Mouse (Mus musculus) ES-E14 (cell line): ENCODE measurements around the gene Agtrap. TPM values are rescaled to one million over a fixed set of nuclear protein-coding genes. Genes with fewer than 3 reads are reported as not detected.
"Not testable (repeated sequence)": the region's sequence is repeated elsewhere in the genome, so short reads cannot be mapped to it uniquely, and the experiment has no call there.

Source experiments
- DNase-seq: peaks from one replicate; pipeline ENCODE4 v3.0.0-alpha.2; 2013; ENCODE audit warnings: low read depth, low spot score
- H3K27ac ChIP-seq: 2 replicates; pipeline ENCODE4 v1.5.1; 2012; ENCODE audit warnings: low read depth, mild to moderate bottlenecking, low read length, moderate library complexity, mixed read lengths; ENCODE audit not compliant: poor library complexity, insufficient read depth, severe bottlenecking
- H3K36me3 ChIP-seq: 2 replicates; pipeline ENCODE4 v1.6.1; 2012; ENCODE audit warnings: mild to moderate bottlenecking, low read length, moderate library complexity, mixed read lengths; ENCODE audit not compliant: control insufficient read depth, poor library complexity, insufficient read depth, severe bottlenecking
- H3K4me1 ChIP-seq, 2 experiments: fragments of 150-350 bp in 1 of 2; sonication (generic) in 1 of 2; 2 replicates each; pipeline ENCODE4 v1.6.1; 2012; ENCODE audit warnings: low read length in 2 of 2, mild to moderate bottlenecking in 1 of 2, mixed read lengths in 1 of 2; ENCODE audit not compliant: control insufficient read depth in 2 of 2, insufficient read depth in 2 of 2, poor library complexity in 1 of 2
- H3K4me3 ChIP-seq, 2 experiments: fragments of 150-350 bp in 1 of 2; sonication (generic) in 1 of 2; 2 replicates each; pipeline ENCODE4 v1.5.1; 2012; ENCODE audit warnings: low read length in 2 of 2, low read depth in 1 of 2, mild to moderate bottlenecking in 1 of 2, mixed read lengths in 1 of 2; ENCODE audit not compliant: insufficient read depth in 1 of 2, poor library complexity in 1 of 2, severe bottlenecking in 1 of 2
- H3K9ac ChIP-seq: 2 replicates; pipeline ENCODE4 v1.6.1; 2012; ENCODE audit warnings: low read depth, mild to moderate bottlenecking, low read length, mixed read lengths; ENCODE audit not compliant: poor library complexity, insufficient read depth, severe bottlenecking
- H3K9me3 ChIP-seq: fragments of 150-350 bp; sonication (generic); 2 replicates; pipeline ENCODE4 v1.6.1; 2012; ENCODE audit warnings: low read depth, mild to moderate bottlenecking, low read length; ENCODE audit not compliant: control insufficient read depth, insufficient read depth
- CHD2 ChIP-seq: IDR thresholded peaks from 2 replicates; pipeline ENCODE4 v1.6.1; 2014; ENCODE audit warnings: mild to moderate bottlenecking, low read depth, low read length, inconsistent platforms
- HCFC1 ChIP-seq: IDR thresholded peaks from 2 replicates; pipeline ENCODE4 v1.6.1; 2012; ENCODE audit warnings: low read length, inconsistent platforms, borderline replicate concordance; ENCODE audit not compliant: insufficient read depth
- MAFK ChIP-seq: IDR thresholded peaks from 2 replicates; pipeline ENCODE4 v1.6.1; 2014; ENCODE audit warnings: mild to moderate bottlenecking, low read depth, low read length, inconsistent platforms; ENCODE audit not compliant: insufficient read depth
- ZC3H11A ChIP-seq: IDR thresholded peaks from 2 replicates; pipeline ENCODE4 v1.6.1; 2012; ENCODE audit warnings: low read depth, mild to moderate bottlenecking, inconsistent platforms, low read length, borderline replicate concordance
- ZNF384 ChIP-seq: IDR thresholded peaks from 2 replicates; pipeline ENCODE4 v1.6.1; 2012; ENCODE audit warnings: low read depth, low read length, inconsistent platforms
- in situ Hi-C, 2 experiments: fragments of 600-800 bp; cut with MboI; formaldehyde crosslinking; loops; one replicate each; pipeline ENCODE4 v1.15.1; 2025; ENCODE audit warnings: low sequenced_read_pairs in 2 of 2, inconsistent platforms in 1 of 2; ENCODE audit not compliant: unreplicated experiment in 2 of 2
- total RNA-seq: library from RNA; depleted of rRNA; stranded (reverse); fragments of 300-350 nt; gene quantifications from 2 replicates; pipeline ENCODE4 v1.2.3, GENCODE M21; 2012

Gene Agtrap
- total RNA-seq, 1 experiment = 122 TPM

DNA sequence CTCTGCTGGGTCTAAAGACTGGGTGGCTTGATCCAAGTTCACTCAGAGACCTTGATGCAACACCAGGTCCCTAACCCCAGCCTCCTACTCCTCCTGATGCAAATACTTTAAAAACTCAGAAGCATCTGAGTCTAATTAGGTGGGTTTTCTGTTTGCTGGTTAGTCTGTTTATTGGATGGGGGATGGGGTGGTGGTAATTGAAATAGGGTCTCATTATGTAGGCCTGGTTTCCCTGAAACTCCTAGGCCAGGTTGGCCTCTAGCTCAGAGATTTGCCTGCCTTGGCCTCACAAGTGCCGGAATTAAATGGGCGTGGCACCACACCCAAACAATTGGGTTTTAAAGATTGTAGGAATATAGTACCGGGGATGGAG, 34.8 kb upstream of the Agtrap start:
- H3K36me3 ChIP-seq = no peaks in the 10 kb centered on the region
- peaks cover 4 to 9% of the 10 kb centered on the region in 2 experiments; a peak in 2 of 4 replicates for H3K4me1 ChIP-seq
- no peak overlapping the region for H3K9ac ChIP-seq
- no peaks in the 10 kb centered on the region for H3K9me3 ChIP-seq
- H3K4me3 ChIP-seq = no peak overlapping the region
- in situ Hi-C loops = no loop called here
- no peak overlapping the region for H3K27ac ChIP-seq
- TF ChIP-seq ZNF384 (no peak), CHD2 (no peak), HCFC1 (no peak), ZC3H11A (no peak), MAFK (no peak)
- no peak for DNase-seq

DNA sequence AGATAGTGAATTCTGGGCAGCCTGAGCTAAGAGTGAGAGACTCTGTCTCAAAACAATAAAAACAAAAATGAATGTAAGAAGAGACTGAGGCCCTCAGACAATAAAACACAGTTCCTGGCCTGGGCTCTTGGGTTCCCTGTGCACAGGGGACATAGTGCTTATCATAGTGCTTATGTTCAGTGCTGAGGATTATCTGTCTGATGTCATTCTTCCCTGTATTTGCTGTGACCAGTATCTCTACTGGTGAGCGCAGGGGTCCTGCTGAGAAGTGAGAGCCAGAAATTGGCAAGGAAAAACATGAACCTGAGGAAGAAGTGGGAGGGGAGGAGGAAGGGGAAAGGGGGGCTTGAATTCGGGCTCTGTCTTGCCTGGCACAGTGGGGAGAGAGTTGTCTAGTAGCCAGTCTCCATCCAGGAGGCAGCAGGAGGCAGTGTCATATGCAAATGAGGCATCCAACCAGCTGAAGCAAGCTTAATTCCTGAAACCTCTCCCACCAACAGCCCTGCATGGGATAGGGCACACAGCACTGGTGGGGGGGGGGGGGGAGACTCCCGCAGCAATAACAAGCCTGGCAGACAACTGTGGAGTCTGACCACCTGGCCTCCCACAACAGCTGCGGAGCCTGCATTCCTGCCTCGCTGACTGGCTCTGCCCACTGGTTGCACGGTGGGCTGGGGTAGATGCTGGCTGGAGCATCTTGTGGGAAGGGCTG, 34.3 kb upstream of the Agtrap start:
- DNase-seq = no peak

DNA sequence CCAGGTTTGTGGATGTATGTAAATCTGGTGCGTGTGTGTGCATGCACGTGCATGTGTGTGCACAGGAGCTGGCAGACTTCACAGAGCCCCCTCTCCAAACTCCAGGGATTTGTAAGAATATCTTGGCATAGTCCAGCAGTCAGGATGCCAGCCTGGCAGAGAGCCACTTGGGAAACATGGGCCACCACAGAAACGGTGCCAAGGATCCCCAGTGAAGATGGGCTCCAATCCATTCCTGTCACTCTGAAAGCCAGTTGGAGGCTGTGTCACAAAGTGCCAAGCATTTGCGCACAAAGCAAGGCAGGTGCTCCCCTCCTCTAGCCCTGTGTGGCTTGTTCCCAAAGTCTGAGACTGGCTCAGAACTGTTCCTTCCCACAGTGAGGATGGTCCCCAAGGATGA, 33.5 kb upstream of the Agtrap start:
- TF ChIP-seq MAFK (no peak), HCFC1 (no peak), ZC3H11A (no peak), ZNF384 (no peak), CHD2 (no peak)
- Histone ChIP-seq H3K27ac (no peak overlapping the region), H3K36me3 (no peaks in the 10 kb centered on the region), H3K4me3 (no peak overlapping the region), H3K9ac (no peak overlapping the region), H3K4me1 (peaks cover 4 to 9% of the 10 kb centered on the region in 2 experiments; a peak in 2 of 4 replicates), H3K9me3 (no peaks in the 10 kb centered on the region)
- in situ Hi-C loops = no loop called here
- DNase-seq = no peak

More for the DNA sequence above, 34.3 kb upstream of the Agtrap start:
- no peak for TF ChIP-seq HCFC1
- no peak for TF ChIP-seq ZC3H11A
- no peak for TF ChIP-seq MAFK
- TF ChIP-seq CHD2 = no peak
- no peak for TF ChIP-seq ZNF384
- H3K36me3 ChIP-seq = no peaks in the 10 kb centered on the region
- peaks cover 4 to 9% of the 10 kb centered on the region in 2 experiments; a peak in 2 of 4 replicates for H3K4me1 ChIP-seq
- H3K9me3 ChIP-seq = no peaks in the 10 kb centered on the region
- no peak overlapping the region for H3K9ac ChIP-seq
- H3K4me3 ChIP-seq = no peak overlapping the region
- in situ Hi-C loops = no loop called here
- no peak overlapping the region for H3K27ac ChIP-seq

DNA sequence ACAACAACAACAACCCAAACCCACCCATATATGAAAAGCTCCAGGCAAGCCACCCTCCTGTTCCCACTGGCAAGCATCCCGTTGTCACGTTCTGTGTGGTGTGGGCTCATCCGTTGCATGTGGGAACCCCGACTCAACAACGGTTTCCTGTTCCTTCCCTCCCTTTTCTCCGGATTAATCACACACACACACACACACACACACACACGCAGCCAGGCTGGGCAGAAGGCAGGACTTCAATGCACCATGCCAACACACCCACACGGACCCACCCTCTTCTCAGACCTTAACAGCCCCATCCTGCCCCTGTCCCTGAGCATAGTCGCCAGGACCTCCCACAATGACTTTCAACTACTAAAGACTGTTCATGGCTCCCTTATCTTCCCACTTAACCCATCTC, 32.7 kb upstream of the Agtrap start:
- H3K4me3 ChIP-seq = no peak overlapping the region
- no peak overlapping the region for H3K27ac ChIP-seq
- in situ Hi-C loops = no loop called here
- H3K36me3 ChIP-seq = no peaks in the 10 kb centered on the region
- TF ChIP-seq CHD2 (no peak), MAFK (no peak), ZC3H11A (no peak), HCFC1 (no peak), ZNF384 (no peak)
- H3K9me3 ChIP-seq = no peaks in the 10 kb centered on the region
- peaks cover 4 to 11% of the 10 kb centered on the region in 2 experiments; a peak in 2 of 4 replicates for H3K4me1 ChIP-seq
- no peak for DNase-seq
- H3K9ac ChIP-seq = no peak overlapping the region

DNA sequence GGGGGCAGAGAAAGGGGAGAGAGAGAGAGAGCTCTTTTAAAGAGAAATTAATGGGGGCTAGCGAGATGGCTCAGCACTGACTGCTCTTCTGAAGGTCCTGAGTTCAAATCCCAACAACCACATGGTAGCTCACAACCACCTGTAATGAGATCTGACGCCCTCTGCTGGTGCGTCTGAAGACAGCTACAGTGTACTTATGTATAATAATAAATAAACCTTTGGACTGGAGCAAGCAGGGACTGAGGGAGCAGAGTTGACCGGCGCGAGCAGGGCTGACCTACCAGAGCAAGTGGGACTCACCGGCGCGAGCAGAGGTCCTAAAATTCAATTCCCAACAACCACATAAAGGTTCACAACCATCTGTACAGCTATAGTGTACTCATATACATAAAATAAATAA, 31.7 kb upstream of the Agtrap start:
- H3K4me3 ChIP-seq, in situ Hi-C loops: not testable (repeated sequence)

More for the DNA sequence above, 31.7 kb upstream of the Agtrap start:
- not testable (repeated sequence) for H3K36me3 ChIP-seq, H3K9ac ChIP-seq, H3K27ac ChIP-seq, DNase-seq, H3K9me3 ChIP-seq
- H3K4me1 ChIP-seq = peaks cover 4 to 14% of the 10 kb centered on the region in 2 experiments; a peak in 2 of 4 replicates
